Mouse (Mus musculus): Measurements from ENCODE around the gene Hpn. TPM values are rescaled to one million over a fixed set of nuclear protein-coding genes. Genes with fewer than 3 reads are reported as not detected.
A peak's percentile ranks its signal among the peaks of the same experiment; 100 is the strongest.

Hpn gene
- polyA plus RNA-seq, 1 experiment from 2014 or later = 27.5 TPM

GRCm38 (mm10) chr7:31084140-31084539 is 30.9 kb downstream of the Hpn start:
- H3K27ac ChIP-seq (ENCODE audit: low read depth, low read length) = peak overlapping the region; percentile 30; the same call in 1 of the 2 replicates
- H3K4me3 ChIP-seq (ENCODE audit: low read length) = no peak overlapping the region
- ATAC-seq (ENCODE audit: low FRiP score, low TSS enrichment) = peak; percentile 22; the same call in 1 of the 2 replicates
- H3K4me2 ChIP-seq (replicated peaks; ENCODE audit: low read depth, low read length) = no peak overlapping the region
- no peaks in the 10 kb centered on the region for H3K9me3 ChIP-seq (ENCODE audit: control insufficient read depth, low read length)
- no peaks in the 10 kb centered on the region for H3K36me3 ChIP-seq (ENCODE audit: control insufficient read depth, insufficient read depth, low read length)
- no peak overlapping the region for H3K9ac ChIP-seq (ENCODE audit: low read depth, low read length)
- no peaks in the 10 kb centered on the region for H3K27me3 ChIP-seq (ENCODE audit: control insufficient read depth, insufficient read depth, low read length)
- WGBS = 52% methylated on average over 9 of the region's 9 CpGs
- H3K4me1 ChIP-seq (ENCODE audit: control insufficient read depth, insufficient read depth, low read length) = no peaks in the 10 kb centered on the region

- H3K4me1 ChIP-seq (ENCODE audit: control insufficient read depth, insufficient read depth, low read length) = no peaks in the 10 kb centered on the region
- H3K9me3 ChIP-seq (ENCODE audit: control insufficient read depth, low read length) = no peaks in the 10 kb centered on the region
- no peak for ATAC-seq (ENCODE audit: low FRiP score, low TSS enrichment)
- 68% methylated on average over 14 of the region's 14 CpGs for WGBS
- H3K9ac ChIP-seq (ENCODE audit: low read depth, low read length) = no peak overlapping the region; the same call in 1 of the 2 replicates
- H3K4me3 ChIP-seq (ENCODE audit: low read length) = no peak overlapping the region
- H3K36me3 ChIP-seq (ENCODE audit: control insufficient read depth, insufficient read depth, low read length) = no peaks in the 10 kb centered on the region
- no peak overlapping the region for H3K27ac ChIP-seq (ENCODE audit: low read depth, low read length)
- H3K27me3 ChIP-seq (ENCODE audit: control insufficient read depth, insufficient read depth, low read length) = no peaks in the 10 kb centered on the region
- no peak overlapping the region for H3K4me2 ChIP-seq (replicated peaks; ENCODE audit: low read depth, low read length)
Measured at GRCm38 (mm10) chr7:31082831-31083588, 32.1 kb downstream of the Hpn start.

GRCm38 (mm10) chr7:31082106-31082505 is 33.0 kb downstream of the Hpn start:
- no peaks in the 10 kb centered on the region for H3K36me3 ChIP-seq (ENCODE audit: control insufficient read depth, insufficient read depth, low read length)
- no peaks in the 10 kb centered on the region for H3K4me1 ChIP-seq (ENCODE audit: control insufficient read depth, insufficient read depth, low read length)
- H3K9me3 ChIP-seq (ENCODE audit: control insufficient read depth, low read length) = no peaks in the 10 kb centered on the region
- H3K27ac ChIP-seq (ENCODE audit: low read depth, low read length) = no peak overlapping the region
- no peaks in the 10 kb centered on the region for H3K27me3 ChIP-seq (ENCODE audit: control insufficient read depth, insufficient read depth, low read length)
- no peak overlapping the region for H3K4me2 ChIP-seq (replicated peaks; ENCODE audit: low read depth, low read length)
- no peak for ATAC-seq (ENCODE audit: low FRiP score, low TSS enrichment)
- H3K9ac ChIP-seq (ENCODE audit: low read depth, low read length) = no peak overlapping the region
- H3K4me3 ChIP-seq (ENCODE audit: low read length) = no peak overlapping the region

GRCm38 (mm10) chr7:31081106-31081505 is 34.0 kb downstream of the Hpn start:
- Histone ChIP-seq H3K27me3 (ENCODE audit: control insufficient read depth, insufficient read depth, low read length) (no peaks in the 10 kb centered on the region), H3K27ac (ENCODE audit: low read depth, low read length) (no peak overlapping the region), H3K36me3 (ENCODE audit: control insufficient read depth, insufficient read depth, low read length) (no peaks in the 10 kb centered on the region), H3K9ac (ENCODE audit: low read depth, low read length) (no peak overlapping the region), H3K4me1 (ENCODE audit: control insufficient read depth, insufficient read depth, low read length) (no peaks in the 10 kb centered on the region), H3K4me2 (replicated peaks; ENCODE audit: low read depth, low read length) (no peak overlapping the region), H3K4me3 (ENCODE audit: low read length) (no peak overlapping the region), H3K9me3 (ENCODE audit: control insufficient read depth, low read length) (no peaks in the 10 kb centered on the region)
- WGBS = 61% methylated on average over 1 of the region's 1 CpGs
- ATAC-seq (ENCODE audit: low FRiP score, low TSS enrichment) = no peak

GRCm38 (mm10) chr7:31080611-31081010 is 34.5 kb downstream of the Hpn start:
- Histone ChIP-seq H3K27ac (ENCODE audit: low read depth, low read length) (no peak overlapping the region), H3K27me3 (ENCODE audit: control insufficient read depth, insufficient read depth, low read length) (no peaks in the 10 kb centered on the region), H3K4me1 (ENCODE audit: control insufficient read depth, insufficient read depth, low read length) (no peaks in the 10 kb centered on the region), H3K4me3 (ENCODE audit: low read length) (no peak overlapping the region), H3K9me3 (ENCODE audit: control insufficient read depth, low read length) (no peaks in the 10 kb centered on the region), H3K9ac (ENCODE audit: low read depth, low read length) (no peak overlapping the region), H3K4me2 (replicated peaks; ENCODE audit: low read depth, low read length) (no peak overlapping the region), H3K36me3 (ENCODE audit: control insufficient read depth, insufficient read depth, low read length) (no peaks in the 10 kb centered on the region)
- 60% methylated on average over 3 of the region's 3 CpGs for WGBS
- no peak for ATAC-seq (ENCODE audit: low FRiP score, low TSS enrichment)

GRCm38 (mm10) chr7:31079670-31080069 is 35.4 kb downstream of the Hpn start:
- Histone ChIP-seq H3K9me3 (ENCODE audit: control insufficient read depth, low read length) (no peaks in the 10 kb centered on the region), H3K4me3 (ENCODE audit: low read length) (no peak overlapping the region), H3K36me3 (ENCODE audit: control insufficient read depth, insufficient read depth, low read length) (no peaks in the 10 kb centered on the region), H3K9ac (ENCODE audit: low read depth, low read length) (no peak overlapping the region), H3K27me3 (ENCODE audit: control insufficient read depth, insufficient read depth, low read length) (no peaks in the 10 kb centered on the region), H3K4me1 (ENCODE audit: control insufficient read depth, insufficient read depth, low read length) (no peaks in the 10 kb centered on the region), H3K27ac (ENCODE audit: low read depth, low read length) (no peak overlapping the region), H3K4me2 (replicated peaks; ENCODE audit: low read depth, low read length) (no peak overlapping the region)
- ATAC-seq (ENCODE audit: low FRiP score, low TSS enrichment) = no peak
- 80% methylated on average over 8 of the region's 8 CpGs for WGBS

GRCm38 (mm10) chr7:31077885-31078445 is 37.1 kb downstream of the Hpn start:
- Histone ChIP-seq H3K27me3 (ENCODE audit: control insufficient read depth, insufficient read depth, low read length) (no peaks in the 10 kb centered on the region), H3K27ac (ENCODE audit: low read depth, low read length) (no peak overlapping the region), H3K4me1 (ENCODE audit: control insufficient read depth, insufficient read depth, low read length) (0 out of 2 replicates have a peak, but pooled peaks cover under 1% of the 10 kb centered on the region), H3K4me3 (ENCODE audit: low read length) (no peak overlapping the region), H3K9me3 (ENCODE audit: control insufficient read depth, low read length) (no peaks in the 10 kb centered on the region), H3K9ac (ENCODE audit: low read depth, low read length) (no peak overlapping the region), H3K36me3 (ENCODE audit: control insufficient read depth, insufficient read depth, low read length) (no peaks in the 10 kb centered on the region), H3K4me2 (replicated peaks; ENCODE audit: low read depth, low read length) (no peak overlapping the region)
- ATAC-seq (ENCODE audit: low FRiP score, low TSS enrichment) = peak; percentile 45
- 45% methylated on average over 5 of the region's 5 CpGs for WGBS

- Histone ChIP-seq H3K4me2 (replicated peaks; ENCODE audit: low read depth, low read length) (no peak overlapping the region), H3K27me3 (ENCODE audit: control insufficient read depth, insufficient read depth, low read length) (no peaks in the 10 kb centered on the region), H3K9ac (ENCODE audit: low read depth, low read length) (no peak overlapping the region), H3K4me1 (ENCODE audit: control insufficient read depth, insufficient read depth, low read length) (peaks cover 6% of the 10 kb centered on the region; the same call in 1 of the 2 replicates), H3K27ac (ENCODE audit: low read depth, low read length) (no peak overlapping the region), H3K9me3 (ENCODE audit: control insufficient read depth, low read length) (no peaks in the 10 kb centered on the region), H3K36me3 (ENCODE audit: control insufficient read depth, insufficient read depth, low read length) (no peaks in the 10 kb centered on the region), H3K4me3 (ENCODE audit: low read length) (no peak overlapping the region)
- ATAC-seq (ENCODE audit: low FRiP score, low TSS enrichment) = 0 out of 2 replicates have a peak, but pooled peaks have one; percentile 28
- WGBS = 69% methylated on average over 6 of the region's 6 CpGs
Measured at GRCm38 (mm10) chr7:31077470-31077869, 37.6 kb downstream of the Hpn start.

- Histone ChIP-seq H3K4me1 (ENCODE audit: control insufficient read depth, insufficient read depth, low read length) (peaks cover 11% of the 10 kb centered on the region; the same call in 1 of the 2 replicates), H3K9ac (ENCODE audit: low read depth, low read length) (no peak within 1 kb of the TSS), H3K27me3 (ENCODE audit: control insufficient read depth, insufficient read depth, low read length) (no peaks in the 10 kb centered on the region), H3K4me3 (ENCODE audit: low read length) (no peak within 1 kb of the TSS), H3K9me3 (ENCODE audit: control insufficient read depth, low read length) (no peaks in the 10 kb centered on the region), H3K27ac (ENCODE audit: low read depth, low read length) (no peak within 1 kb of the TSS), H3K4me2 (replicated peaks; ENCODE audit: low read depth, low read length) (no peak within 1 kb of the TSS), H3K36me3 (ENCODE audit: control insufficient read depth, insufficient read depth, low read length) (no peaks in the 10 kb centered on the region)
- 34% methylated on average over 5 of the region's 5 CpGs for WGBS
- no peak for ATAC-seq (ENCODE audit: low FRiP score, low TSS enrichment)
Measured at GRCm38 (mm10) chr7:31076492-31076891, 38.6 kb downstream of the Hpn start, which contains the start of gene Fxyd3. Gene Fxyd3 (minus strand): TSS chr7:31076704.

Data from kidney, embryonic 14.5 days (tissue).